Mouse (Mus musculus): ENCODE results near the gene Krtap19-4. TPM values are rescaled to one million over a fixed set of nuclear protein-coding genes. Genes with fewer than 3 reads are reported as not detected.

Krtap19-4 gene
- not detected for total RNA-seq (2021)

- DNase-seq (ENCODE audit: low spot score in 2 of 2): no peak
- intact Hi-C loops (cut with DNase I): no loop called here
Observed at GRCm38 (mm10) chr16:88884989-88885388, at the start of gene Krtap19-4. TSS of gene Krtap19-4 (minus strand) at chr16:88885089.

DNA sequence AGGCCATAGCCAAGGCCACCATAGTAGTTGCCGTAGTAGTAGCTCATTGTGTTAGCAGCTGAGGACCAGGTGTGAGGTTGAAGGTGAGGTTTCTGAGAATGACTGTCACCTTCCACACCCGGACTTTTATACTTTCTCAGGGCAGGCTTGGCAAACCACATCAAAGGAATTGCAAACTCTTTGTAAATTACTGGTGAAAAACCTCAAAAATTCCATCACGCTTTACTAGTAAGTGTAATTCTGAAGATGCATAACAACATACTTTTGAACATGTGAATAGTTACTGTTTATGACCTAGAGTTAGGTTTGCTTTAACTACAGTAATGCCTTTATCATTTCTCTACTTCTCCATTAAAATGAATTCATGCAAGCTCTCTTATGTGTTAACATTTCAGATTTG lies 47.3 kb upstream of the Krtap19-4 start, which contains the start of gene Krtap19-9b:
TSS of gene Krtap19-9b (minus strand) at position 101 of the 400 bp plus-strand sequence.
- no peak for DNase-seq (ENCODE audit: low spot score in 2 of 2)

GRCm38 (mm10) chr16:88896357-88896756 lies 11.5 kb upstream of the Krtap19-4 start, which contains the start of gene Krtap19-5:
TSS of gene Krtap19-5 (minus strand) at chr16:88896457.
- no peak for DNase-seq (ENCODE audit: low spot score in 2 of 2)
- intact Hi-C loops (cut with DNase I): no loop called here

More for the DNA sequence above, 47.3 kb upstream of the Krtap19-4 start, which contains the start of gene Krtap19-9b:
- intact Hi-C loops (cut with DNase I): no loop called here

GRCm38 (mm10) chr16:88886870-88887269 lies 2.0 kb upstream of the Krtap19-4 start:
- intact Hi-C loops (cut with DNase I): no loop called here
- no peak for DNase-seq (ENCODE audit: low spot score in 2 of 2)

DNA sequence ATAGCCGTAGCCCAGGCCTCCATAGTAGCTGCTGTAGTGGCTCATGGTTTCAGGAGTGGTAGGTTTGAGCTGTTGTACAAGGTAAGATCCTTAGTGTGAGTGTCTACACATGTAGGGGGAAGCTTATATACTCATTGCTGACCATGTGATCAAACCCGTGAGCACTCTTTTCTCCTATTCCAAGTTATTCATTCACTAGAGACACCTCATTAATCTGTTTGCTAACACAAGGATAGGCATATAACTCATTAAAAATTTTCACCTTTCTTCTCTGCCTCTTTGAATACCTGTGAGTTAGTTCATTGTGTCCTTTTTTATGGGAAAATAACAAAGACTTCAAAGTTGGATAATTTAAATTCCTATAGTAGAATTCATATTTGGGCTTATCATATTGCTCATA lies 7.0 kb downstream of the Krtap19-4 start, which contains the start of gene Krtap19-3:
TSS of gene Krtap19-3 (minus strand) at position 101 of the 400 bp plus-strand sequence.
- intact Hi-C loops (cut with DNase I): no loop called here
- DNase-seq (ENCODE audit: low spot score in 2 of 2): no peak

- intact Hi-C loops (cut with DNase I): no loop called here
- DNase-seq (ENCODE audit: low spot score in 2 of 2): no peak
Observed at GRCm38 (mm10) chr16:88874169-88874568, 10.7 kb downstream of the Krtap19-4 start, which contains the start of gene Krtap19-2. TSS of gene Krtap19-2 (minus strand) at chr16:88874269.

- DNase-seq (ENCODE audit: low spot score in 2 of 2): no peak
- intact Hi-C loops (cut with DNase I): no loop called here
Observed at GRCm38 (mm10) chr16:88869311-88869710, 15.6 kb downstream of the Krtap19-4 start, which contains the start of gene Krtap19-1. TSS of gene Krtap19-1 (minus strand) at chr16:88869411.

GRCm38 (mm10) chr16:88864887-88865407 lies 19.9 kb downstream of the Krtap19-4 start:
- intact Hi-C loops (cut with DNase I): no loop called here
- DNase-seq (ENCODE audit: low spot score in 2 of 2): no peak

DNA sequence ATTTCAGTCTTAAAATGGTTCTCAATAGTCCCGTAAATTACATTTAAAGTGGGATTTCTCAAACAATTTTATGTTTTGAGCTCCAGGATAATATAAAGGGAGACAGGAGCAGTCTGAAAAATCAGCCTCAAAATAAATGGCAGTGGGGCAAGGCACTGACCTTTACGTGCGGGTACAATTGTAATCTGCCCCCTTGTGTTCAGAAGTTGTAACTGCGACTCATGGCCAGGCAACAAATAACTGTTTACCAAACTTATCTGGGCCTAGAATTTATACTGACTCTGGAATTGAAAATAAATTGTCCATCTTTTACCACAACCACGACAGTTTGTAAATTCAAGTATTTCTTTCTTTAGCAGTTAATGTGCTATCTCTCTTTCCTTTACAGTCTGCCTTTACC lies 33.4 kb downstream of the Krtap19-4 start:
- intact Hi-C loops (cut with DNase I): no loop called here
- no peak for DNase-seq (ENCODE audit: low spot score in 2 of 2)

DNA sequence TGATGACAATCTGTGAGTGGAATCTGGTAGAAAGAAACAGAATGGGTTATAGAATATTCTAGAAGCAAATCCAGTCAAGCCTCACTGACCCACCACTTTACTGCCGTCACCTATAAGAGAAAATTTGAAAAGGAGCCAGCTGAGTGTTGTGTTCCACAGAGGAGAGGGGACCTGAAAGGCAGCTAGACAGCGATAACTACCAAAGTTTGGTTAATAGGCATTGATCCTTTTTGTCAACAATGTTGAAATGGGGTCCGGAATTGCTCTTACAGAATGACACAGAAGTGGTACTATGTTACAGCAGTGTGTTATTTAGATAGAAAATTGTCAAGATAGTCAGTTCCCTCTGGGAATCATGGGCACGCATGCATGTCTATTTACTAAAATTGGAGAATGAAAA lies 36.3 kb downstream of the Krtap19-4 start:
- no peak for DNase-seq (ENCODE audit: low spot score in 2 of 2)
- intact Hi-C loops (cut with DNase I): no loop called here

DNA sequence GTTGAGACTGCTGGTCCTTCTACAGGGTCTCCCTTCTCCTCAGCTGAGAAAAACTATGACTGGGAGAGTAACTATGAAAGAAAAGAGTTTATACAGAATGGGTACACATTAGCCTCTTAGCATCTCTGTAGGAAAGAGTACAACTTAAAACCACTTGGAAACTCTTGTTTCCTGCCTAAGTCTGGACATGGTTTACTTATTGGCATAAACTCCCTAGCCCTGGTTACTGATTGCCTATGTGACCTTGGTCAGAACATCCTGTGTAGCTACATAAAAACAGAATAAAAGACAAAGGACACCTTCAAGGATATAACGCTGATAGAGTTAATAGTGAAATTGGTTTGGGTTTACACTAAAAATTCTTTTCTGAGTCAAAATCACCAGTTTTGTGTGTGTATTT lies 37.5 kb downstream of the Krtap19-4 start:
- DNase-seq (ENCODE audit: low spot score in 2 of 2): no peak
- intact Hi-C loops (cut with DNase I): no loop called here

Other genes starting within 250 kb of the Krtap19-4 start
- not detected for gene Krtap26-1, start 237.3 kb downstream of the Krtap19-4 start, total RNA-seq (2021)
- not detected for gene Krtap27-1, start 213.4 kb downstream of the Krtap19-4 start, total RNA-seq (2021)
- gene 2310061N02Rik, start 177.1 kb downstream of the Krtap19-4 start, total RNA-seq (2021): not detected
- not detected for gene Krtap13-1, start 156.2 kb downstream of the Krtap19-4 start, total RNA-seq (2021)
- gene Krtap13, start 133.5 kb downstream of the Krtap19-4 start, total RNA-seq (2021): not detected
- not detected for gene 2310034C09Rik, start 126.2 kb downstream of the Krtap19-4 start, total RNA-seq (2021)
- not detected for gene 2310057N15Rik, start 110.9 kb downstream of the Krtap19-4 start, total RNA-seq (2021)
- gene Gm5965, start 107.2 kb downstream of the Krtap19-4 start, total RNA-seq (2021): not detected
- not detected for gene Gm20741, start 72.9 kb downstream of the Krtap19-4 start, total RNA-seq (2021)
- not detected for gene Krtap15, start 64.9 kb downstream of the Krtap19-4 start, total RNA-seq (2021)
- not detected for gene Krtap14, start 58.9 kb downstream of the Krtap19-4 start, total RNA-seq (2021)
- gene Krtap19-1, start 15.7 kb downstream of the Krtap19-4 start, total RNA-seq (2021): not detected
- not detected for gene Krtap19-2, start 10.8 kb downstream of the Krtap19-4 start, total RNA-seq (2021)
- not detected for gene Krtap19-3, start 7.1 kb downstream of the Krtap19-4 start, total RNA-seq (2021)
- gene Krtap19-5, start 11.4 kb upstream of the Krtap19-4 start, total RNA-seq (2021): not detected
- gene Krtap19-9b, start 47.2 kb upstream of the Krtap19-4 start, total RNA-seq (2021): not detected
- gene Krtap16-3, start 77.8 kb upstream of the Krtap19-4 start, total RNA-seq (2021): not detected
- not detected for gene Krtap22-2, start 125.7 kb upstream of the Krtap19-4 start, total RNA-seq (2021)
- gene Gm10229, start 130.2 kb upstream of the Krtap19-4 start, total RNA-seq (2021): not detected
- gene Krtap6-1, start 146.6 kb upstream of the Krtap19-4 start, total RNA-seq (2021): not detected
- gene Gm10228, start 156.4 kb upstream of the Krtap19-4 start, total RNA-seq (2021): not detected
- gene Krtap6-5, start 162.8 kb upstream of the Krtap19-4 start, total RNA-seq (2021): not detected
- not detected for gene 1110025L11Rik, start 178.9 kb upstream of the Krtap19-4 start, total RNA-seq (2021)
- not detected for gene Krtap6-3, start 198.9 kb upstream of the Krtap19-4 start, total RNA-seq (2021)

Data from left cerebral cortex, postnatal 25 days (tissue).